In genomic region chr11:64846577-64847147, GRCm38 (mm10) we compare ENCODE assay signal across 19 mouse cellular contexts.
"Had no signal": no experiment of that assay in that cellular context is flagged by ENCODE, and none has a peak within 500 bp of the region (broad histone marks: within the 10 kb centered on the region; RNA-seq: fewer than 3 reads in every experiment).

No protein-coding gene starts in this region.

- H3K27ac ChIP-seq: liver, embryonic 15.5 days; lung, embryonic 15.5 days; macrophage; midbrain, embryonic 13.5 days; midbrain, embryonic 15.5 days; neural tube, embryonic 12.5 days; stomach, embryonic 15.5 days; stomach, postnatal 0 days had no signal

- H3K27me3 ChIP-seq: lung, embryonic 15.5 days; midbrain, embryonic 13.5 days; midbrain, embryonic 15.5 days; neural tube, embryonic 12.5 days; stomach, embryonic 15.5 days had no signal

- DNase-seq: liver, postnatal 0 days; lung, adult 2 months; lung, postnatal 14 days; lung, postnatal 36 days; right cerebral cortex, adult 18-20 months; right cerebral cortex, postnatal 14 days; thymus, adult 2 months; thymus, postnatal 25 days; thymus, postnatal 4 days had no signal

- H3K4me2 ChIP-seq: liver, embryonic 15.5 days; lung, embryonic 15.5 days; midbrain, embryonic 11.5 days; midbrain, embryonic 13.5 days; midbrain, embryonic 15.5 days; neural tube, embryonic 12.5 days; stomach, embryonic 15.5 days had no signal

- H3K4me1 ChIP-seq: midbrain, embryonic 13.5 days; midbrain, embryonic 15.5 days; neural tube, embryonic 12.5 days; stomach, embryonic 15.5 days had no signal

- H3K4me3 ChIP-seq: liver, embryonic 15.5 days; lung, embryonic 15.5 days; megakaryocyte, embryonic 14.5 days; midbrain, embryonic 13.5 days; midbrain, embryonic 15.5 days; neural tube, embryonic 12.5 days; stomach, embryonic 15.5 days had no signal

- H3K9me3 ChIP-seq: liver, embryonic 15.5 days; lung, embryonic 15.5 days; megakaryocyte, embryonic 14.5 days; midbrain, embryonic 13.5 days; midbrain, embryonic 15.5 days; neural tube, embryonic 12.5 days; stomach, embryonic 15.5 days had no signal

- ATAC-seq: liver, postnatal 0 days; midbrain, embryonic 13.5 days; midbrain, embryonic 15.5 days had no signal

- H3K9ac ChIP-seq: liver, embryonic 15.5 days; liver, postnatal 0 days; lung, embryonic 15.5 days; midbrain, embryonic 13.5 days; midbrain, embryonic 15.5 days; neural tube, embryonic 12.5 days; stomach, embryonic 15.5 days had no signal

- H3K36me3 ChIP-seq: liver, embryonic 15.5 days; lung, embryonic 15.5 days; midbrain, embryonic 13.5 days; midbrain, embryonic 15.5 days; neural tube, embryonic 12.5 days; stomach, embryonic 15.5 days had no signal
